Mouse (Mus musculus) adrenal gland, postnatal 36 days (tissue): ENCODE measurements around the gene Lpar4. TPM values are rescaled to one million over a fixed set of nuclear protein-coding genes. Genes with fewer than 3 reads are reported as not detected.

Source experiments
- DNase-seq, 2 experiments: peaks; one replicate each; pipeline ENCODE4 v3.0.0; 2021; ENCODE audit warnings: mixed read lengths in 1 of 2
- long read RNA-seq, 2 experiments: library from polyadenylated mRNA; stranded (forward); transcript quantifications; one replicate each; pipeline ENCODE4 v2.0.0; 2021; ENCODE audit warnings: borderline sequencing depth in 2 of 2
- total RNA-seq, 2 experiments: library from RNA; stranded (reverse); gene quantifications; 2 replicates each; pipeline ENCODE4 v1.2.3; 2021

Gene Lpar4
- total RNA-seq: 1 to 10 TPM; 1.0 to 2.2 TPM
- long read RNA-seq, experiment 1: 0 reads
- long read RNA-seq, experiment 2: 0 reads

DNA sequence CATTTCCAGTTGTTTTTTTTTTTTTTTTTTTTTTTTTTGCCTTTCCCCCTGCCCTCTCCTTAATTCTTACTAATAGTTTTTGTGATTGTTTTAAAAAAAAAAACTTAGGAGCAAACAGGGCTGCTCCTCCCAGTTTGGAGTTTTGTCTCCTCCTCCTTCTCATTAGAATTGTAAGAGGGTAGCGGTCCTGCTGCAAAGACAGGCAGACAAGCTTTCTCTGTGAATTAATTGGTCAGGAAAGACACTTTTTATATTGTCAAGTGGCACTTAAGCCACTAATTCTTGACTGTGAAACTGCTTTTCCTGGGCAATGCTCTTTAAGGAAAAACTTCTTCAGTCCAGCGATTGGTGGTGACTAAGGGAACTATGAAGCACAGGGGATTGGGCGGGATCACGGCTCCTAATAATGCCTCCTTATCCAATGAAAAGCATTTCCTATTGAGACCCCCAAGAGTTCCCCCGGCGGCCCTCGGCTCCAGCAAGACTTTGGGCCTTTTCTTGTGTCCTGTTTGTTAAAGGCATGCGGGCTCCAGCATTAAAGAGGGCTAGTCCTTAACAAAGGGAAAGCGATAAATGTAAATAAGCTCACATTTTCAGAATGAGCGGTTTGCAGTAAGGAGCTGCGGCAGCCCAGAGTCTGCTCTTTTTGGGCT lies at the start of gene Lpar4:
Gene Lpar4, plus strand, starts transcription at position 451 of the 653 bp plus-strand sequence.
- peak; percentile 12 to 13 for DNase-seq

DNA sequence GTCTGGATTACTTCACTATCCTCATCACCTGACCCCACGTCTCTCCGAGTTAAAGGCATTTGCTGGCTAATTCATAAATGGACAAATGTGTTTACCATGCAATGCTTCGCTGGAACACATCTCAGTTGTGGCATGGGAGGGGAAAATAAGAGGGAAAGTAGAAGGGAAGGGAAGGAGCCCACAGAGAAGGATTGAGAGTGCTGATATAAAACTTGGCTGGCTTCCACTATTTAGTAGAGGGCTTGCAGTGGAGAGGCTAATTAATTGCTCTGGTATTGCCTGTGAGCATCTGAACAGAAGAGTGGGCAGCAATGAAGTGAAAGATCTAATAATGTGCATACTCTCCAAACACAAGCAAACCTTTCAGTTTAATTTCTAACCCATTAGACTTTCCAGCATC lies 49.0 kb upstream of the Lpar4 start:
- no peak for DNase-seq

GRCm38 (mm10) chrX:106871894-106872293 lies 48.5 kb upstream of the Lpar4 start:
- no peak for DNase-seq

- DNase-seq: no peak
These were observed 48.1 kb upstream of the Lpar4 start for GRCm38 (mm10) chrX:106872315-106872714.

DNA sequence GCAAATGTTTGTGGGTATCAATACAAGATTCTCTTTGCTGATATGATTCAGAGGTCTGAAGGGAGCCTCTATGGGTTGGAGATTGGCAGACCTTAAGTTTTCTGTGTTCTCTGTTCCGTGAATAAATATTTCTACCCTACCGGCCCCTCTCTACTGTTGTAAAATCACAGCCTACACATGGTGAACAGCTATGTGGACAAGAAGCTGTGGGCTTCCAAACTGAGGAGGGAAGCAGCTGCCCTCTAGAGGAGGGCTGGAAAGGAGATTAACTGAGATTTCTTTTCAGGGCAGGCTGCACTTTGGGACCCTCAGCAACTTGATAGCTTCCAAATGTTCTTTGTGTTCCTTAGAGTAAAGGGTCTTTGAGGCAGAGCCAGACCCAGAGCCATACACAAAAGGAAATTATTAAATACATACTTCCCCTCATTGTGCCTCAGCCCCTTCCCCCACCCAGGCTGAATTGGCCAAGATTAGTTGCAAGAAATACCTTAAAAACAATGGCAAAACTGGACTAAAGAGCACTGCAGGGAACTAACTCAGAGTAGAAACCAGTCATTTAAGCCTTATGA lies 22.6 kb upstream of the Lpar4 start:
- no peak for DNase-seq

GRCm38 (mm10) chrX:106920828-106921619 lies 599 bp downstream of the Lpar4 start:
- DNase-seq: no peak

- no peak for DNase-seq
These were observed 4.1 kb downstream of the Lpar4 start for GRCm38 (mm10) chrX:106924572-106924971.

- no peak for DNase-seq
These were observed 18.9 kb downstream of the Lpar4 start for GRCm38 (mm10) chrX:106939326-106939725.

DNA sequence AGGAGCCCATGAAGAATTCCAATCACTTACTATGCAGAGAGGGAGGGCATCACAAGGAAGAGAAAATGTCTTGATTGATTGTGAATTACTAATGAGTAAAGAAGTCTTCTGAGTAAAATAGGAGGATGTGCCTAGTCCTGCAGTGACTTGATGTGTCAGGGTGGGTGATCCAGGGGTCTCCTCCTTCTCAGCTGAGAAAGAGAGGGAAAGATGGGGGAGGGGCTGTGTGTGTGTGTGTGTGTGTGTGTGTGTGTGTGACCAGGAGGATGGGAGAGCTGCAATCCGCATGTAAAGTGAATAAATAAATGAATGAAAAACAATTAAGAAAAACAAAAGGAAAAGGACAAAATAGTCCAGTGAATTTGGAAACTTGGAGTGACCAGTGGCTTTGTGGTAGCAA lies 30.1 kb downstream of the Lpar4 start:
- DNase-seq: no peak

DNA sequence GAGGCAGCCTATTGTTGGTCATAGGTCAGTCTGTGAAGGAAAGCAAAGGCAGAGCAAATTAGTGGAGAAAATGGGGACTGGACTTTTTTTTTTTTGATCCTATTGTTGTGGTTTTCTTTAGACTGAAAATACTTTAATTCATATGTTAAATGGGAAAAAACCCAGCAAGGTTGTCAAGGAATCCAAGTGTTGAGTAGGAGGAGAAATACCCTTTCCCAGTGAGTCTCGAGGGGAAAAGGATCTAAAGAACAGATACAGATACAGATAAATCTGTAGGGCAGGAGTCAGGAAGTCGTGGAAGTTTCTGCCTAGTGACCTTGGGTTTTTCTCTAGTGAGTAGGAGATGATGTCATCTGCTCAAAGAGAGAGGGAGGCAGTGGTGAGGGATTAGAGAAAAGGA lies 30.6 kb downstream of the Lpar4 start:
- no peak for DNase-seq

- no peak for DNase-seq
These were observed 33.4 kb downstream of the Lpar4 start for GRCm38 (mm10) chrX:106953840-106954239.

DNA sequence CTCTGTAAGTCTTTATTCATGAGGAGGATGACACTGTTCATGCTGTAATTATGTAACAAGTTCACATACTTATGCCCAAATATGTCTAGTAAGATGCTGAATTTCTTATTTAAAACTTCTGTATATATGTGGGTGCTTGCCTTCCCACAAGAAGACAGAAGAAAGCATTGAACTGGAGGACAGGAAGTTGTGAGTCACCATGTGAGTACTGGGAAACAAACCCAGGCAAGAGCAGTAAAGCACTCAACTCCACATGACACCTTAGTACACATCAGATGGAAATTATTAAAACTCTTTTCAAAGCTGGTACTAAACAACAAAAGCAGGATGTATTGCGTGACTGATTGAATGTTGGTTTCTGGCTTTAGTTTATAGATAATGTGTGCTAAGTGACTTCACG lies 41.8 kb downstream of the Lpar4 start:
- DNase-seq: no peak

GRCm38 (mm10) chrX:106964326-106964725 lies 43.9 kb downstream of the Lpar4 start:
- DNase-seq: peak; percentile 12 to 32

Other genes with a start within 250 kb of the Lpar4 start
- under 1 TPM; 0.26 to 0.30 TPM for gene Rtl3, start 80.0 kb upstream of the Lpar4 start, total RNA-seq
- gene P2ry10, start 167.9 kb downstream of the Lpar4 start, total RNA-seq: under 1 TPM; 0.13 to 0.17 TPM
- gene P2ry10b, start 228.3 kb downstream of the Lpar4 start, total RNA-seq: 1 to 10 TPM; 1.4 to 1.9 TPM